Mouse (Mus musculus) left cerebral cortex, adult 2 months (tissue): ENCODE data around the gene Cbx3. TPM values are rescaled to one million over a fixed set of nuclear protein-coding genes. Genes with fewer than 3 reads are reported as not detected.
A peak's percentile ranks its signal among the peaks of the same experiment; 100 is the strongest.
"Not testable (repeated sequence)": the region's sequence is repeated elsewhere in the genome, so short reads cannot be mapped to it uniquely, and the experiment has no call there.

Experiments used
- DNase-seq, 2 experiments: peaks; one replicate each; pipeline ENCODE4 v3.0.0; 2021 to 2022; ENCODE audit warnings: low spot score in 2 of 2, mixed read lengths in 1 of 2; ENCODE audit errors: extremely low spot score in 1 of 2
- H3K27ac ChIP-seq: fragments of 200-600 bp; 2 replicates; pipeline ENCODE4 v1.8.1; 2022
- H3K4me3 ChIP-seq: fragments of 200-600 bp; 2 replicates; pipeline ENCODE4 v1.8.1; 2022
- CTCF ChIP-seq: fragments of 200-600 bp; IDR thresholded peaks from 2 replicates; pipeline ENCODE4 v1.8.1; 2022; ENCODE audit warnings: antibody characterized with exemption, mild to moderate bottlenecking, moderate library complexity
- intact Hi-C: fragments of 180-260 bp; cut with DNase I; formaldehyde crosslinking; loops from one replicate; pipeline ENCODE4 v1.15.1; 2025
- total RNA-seq, 2 experiments: library from RNA; stranded (reverse); gene quantifications; 2 replicates each; pipeline ENCODE4 v1.2.3; 2021

Cbx3 gene
- total RNA-seq, 2 experiments from 2014 or later: 121 to 128 TPM

DNA sequence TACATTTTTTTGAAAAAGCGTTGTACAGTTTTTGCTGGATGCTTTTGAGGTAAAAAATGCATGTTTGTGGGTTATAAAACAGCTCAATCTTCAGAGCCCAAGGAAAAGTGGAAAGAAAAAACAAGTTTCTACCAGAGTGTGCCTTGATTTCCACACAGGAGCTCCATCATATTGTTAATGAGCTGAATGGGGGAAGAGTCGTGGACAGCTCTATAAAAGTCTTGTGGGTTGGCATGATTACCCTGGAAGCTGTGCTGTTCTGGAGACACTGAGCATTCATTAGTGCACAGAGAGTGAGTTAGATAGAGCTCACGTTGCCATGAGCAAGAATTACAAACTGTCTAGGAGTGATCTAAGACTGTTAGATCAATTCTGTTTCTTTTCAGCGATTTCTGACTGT lies 2.1 kb downstream of the Cbx3 start:
- no peak for DNase-seq

DNA sequence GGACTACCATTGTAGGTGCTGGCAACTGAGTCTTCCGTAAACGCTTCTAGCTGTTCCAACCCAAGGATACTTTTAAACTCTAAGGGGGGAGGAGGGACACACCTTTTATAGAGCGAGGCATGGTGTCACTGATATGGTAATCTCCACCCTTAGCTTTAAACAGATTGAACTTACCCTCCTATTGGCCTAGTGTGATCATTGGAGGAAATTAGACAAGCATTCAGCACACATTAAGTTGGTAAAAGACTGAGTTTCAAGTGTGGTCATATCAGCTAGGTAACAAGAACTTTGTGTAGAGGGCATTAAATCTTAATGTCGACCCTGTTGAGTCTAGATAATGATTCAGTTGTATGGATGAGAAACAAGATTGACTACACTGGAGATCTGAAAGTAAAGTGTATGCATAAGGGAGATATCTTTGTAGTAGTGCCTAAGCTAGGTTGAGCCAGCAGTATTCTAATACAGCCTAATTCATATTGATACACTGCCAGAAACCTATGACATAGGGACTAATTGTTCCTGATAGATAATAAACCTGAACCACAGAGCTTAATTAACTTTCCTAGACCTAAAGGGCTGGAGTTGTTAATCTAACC lies 9.1 kb downstream of the Cbx3 start:
- intact Hi-C loops: no loop called here
- no peak overlapping the region for H3K4me3 ChIP-seq
- no peak for TF ChIP-seq CTCF
- H3K27ac ChIP-seq: no peak overlapping the region
- no peak for DNase-seq

More for the DNA sequence above, 2.1 kb downstream of the Cbx3 start:
- TF ChIP-seq CTCF: no peak
- Histone ChIP-seq H3K27ac (no peak overlapping the region), H3K4me3 (peak overlapping the region; percentile 99)
- intact Hi-C loops: loop anchor here (2.0 to 5.0 kb wide), 4 partner anchors 37 to 385 kb away; partner anchors contain the start of gene Snx10

DNA sequence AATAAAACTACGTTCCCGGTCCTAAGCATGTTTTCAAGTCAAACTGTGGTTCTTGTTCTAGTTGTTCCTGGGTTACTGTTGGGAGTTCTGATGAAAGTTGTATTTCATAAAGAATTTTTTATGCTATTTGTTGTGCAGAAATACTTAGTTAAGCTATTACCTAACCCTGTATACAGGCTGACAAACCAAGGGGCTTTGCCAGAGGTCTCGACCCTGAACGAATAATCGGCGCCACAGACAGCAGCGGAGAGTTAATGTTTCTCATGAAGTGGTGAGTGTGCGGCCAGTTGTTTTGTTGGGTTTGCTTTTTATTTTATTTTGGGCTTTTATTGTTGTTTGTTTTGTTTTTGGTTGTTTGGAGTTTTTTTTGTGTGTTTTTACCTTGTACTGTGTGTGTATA lies 11.4 kb downstream of the Cbx3 start:
- H3K4me3 ChIP-seq: no peak overlapping the region

DNA sequence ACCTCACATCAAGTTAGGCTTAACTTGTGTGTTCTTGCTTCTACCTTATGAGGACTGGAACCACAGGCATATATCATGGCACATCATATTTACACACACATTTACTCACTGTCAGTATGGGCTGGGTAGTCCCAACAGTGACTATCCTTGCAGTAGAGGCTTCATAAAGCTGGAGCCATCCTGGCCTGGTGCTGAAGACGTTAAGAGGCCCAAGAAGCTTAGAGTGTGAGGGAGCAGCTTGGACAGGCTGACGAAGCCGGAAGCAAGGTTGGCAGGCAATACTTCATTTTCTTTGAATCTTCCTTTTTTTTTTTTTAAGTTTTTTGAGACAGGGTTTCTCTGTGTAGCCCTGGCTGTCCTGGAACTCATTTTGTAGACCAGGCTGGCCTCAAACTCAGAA lies 13.7 kb downstream of the Cbx3 start:
- DNase-seq: no peak
- TF ChIP-seq CTCF: no peak
- Histone ChIP-seq H3K27ac (no peak overlapping the region), H3K4me3 (no peak overlapping the region)
- intact Hi-C loops: no loop called here

More for the DNA sequence above, 11.4 kb downstream of the Cbx3 start:
- DNase-seq: no peak
- H3K27ac ChIP-seq: no peak overlapping the region
- TF ChIP-seq CTCF: no peak
- intact Hi-C loops: no loop called here

DNA sequence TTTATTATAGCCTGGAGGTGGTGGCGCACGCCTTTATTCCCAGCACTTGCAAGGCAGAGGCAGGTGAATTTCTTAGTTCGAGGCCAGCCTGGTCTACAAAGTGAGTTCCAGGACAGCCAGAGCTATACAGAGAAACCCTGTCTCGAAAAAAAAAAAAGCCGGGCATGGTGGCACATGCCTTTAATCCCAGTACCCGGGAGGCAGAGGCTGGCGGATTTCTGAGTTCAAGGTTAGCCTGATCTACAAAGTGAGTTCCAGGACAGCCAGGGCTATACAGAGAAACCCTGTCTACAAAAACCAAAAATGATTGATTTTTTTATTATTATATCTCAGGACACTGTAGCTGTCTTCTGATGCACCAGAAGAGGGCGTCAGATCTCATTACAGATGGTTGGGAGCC lies 14.4 kb downstream of the Cbx3 start:
- intact Hi-C loops, H3K27ac ChIP-seq, DNase-seq, H3K4me3 ChIP-seq: not testable (repeated sequence)
- TF ChIP-seq CTCF: peak; percentile 26

DNA sequence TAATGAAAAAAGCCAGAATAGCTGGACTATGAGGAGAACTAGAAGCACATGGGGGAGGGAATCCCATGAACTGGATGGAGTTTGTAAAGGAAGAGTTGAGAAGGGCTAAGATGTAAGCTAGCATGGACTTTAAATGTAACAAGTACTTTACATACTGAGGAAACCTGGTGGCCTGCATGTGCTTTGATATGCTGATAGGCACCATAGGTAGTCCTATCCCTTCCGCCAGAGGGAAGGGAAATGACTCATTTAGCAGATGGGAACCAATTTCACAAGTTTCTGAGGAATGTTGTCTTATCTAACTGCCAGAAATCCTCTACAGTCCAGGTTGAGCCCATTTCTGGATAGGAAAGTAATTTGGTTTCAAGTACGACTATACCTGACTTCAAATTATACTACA lies 15.5 kb downstream of the Cbx3 start:
- Histone ChIP-seq H3K4me3 (no peak overlapping the region), H3K27ac (no peak overlapping the region)
- intact Hi-C loops: no loop called here
- no peak for TF ChIP-seq CTCF
- no peak for DNase-seq

DNA sequence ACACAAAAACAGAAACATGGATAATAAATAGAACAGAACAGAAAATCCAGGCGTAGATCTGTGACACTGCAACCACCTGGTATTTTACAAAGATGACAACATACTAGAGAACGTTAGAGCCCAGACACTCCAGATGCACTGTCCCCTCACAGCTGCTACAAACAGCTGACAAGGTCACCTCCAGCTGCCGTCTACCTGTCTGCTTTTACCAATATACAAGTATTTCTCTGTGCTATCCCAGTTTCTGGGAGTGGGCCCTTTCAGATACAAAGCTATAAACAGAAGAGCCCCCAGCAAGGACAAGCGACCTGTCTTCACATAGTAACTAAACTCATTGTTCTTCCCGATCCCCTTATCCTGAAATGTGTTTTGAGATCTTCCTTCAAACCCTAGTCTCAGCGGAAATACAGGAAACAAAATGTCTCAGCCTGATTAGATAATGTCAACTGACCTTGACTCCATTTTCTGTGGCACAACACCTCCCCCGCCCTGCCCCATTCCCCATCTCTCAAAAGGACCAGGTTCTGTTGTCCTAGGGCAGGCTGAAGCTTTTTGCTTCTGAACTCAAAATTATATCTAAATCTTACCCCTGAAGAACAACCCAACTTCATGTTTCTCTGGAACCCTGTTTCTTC lies 16.0 kb downstream of the Cbx3 start:
- DNase-seq: no peak
- TF ChIP-seq CTCF: no peak
- H3K27ac ChIP-seq: no peak overlapping the region
- intact Hi-C loops: no loop called here
- no peak overlapping the region for H3K4me3 ChIP-seq

DNA sequence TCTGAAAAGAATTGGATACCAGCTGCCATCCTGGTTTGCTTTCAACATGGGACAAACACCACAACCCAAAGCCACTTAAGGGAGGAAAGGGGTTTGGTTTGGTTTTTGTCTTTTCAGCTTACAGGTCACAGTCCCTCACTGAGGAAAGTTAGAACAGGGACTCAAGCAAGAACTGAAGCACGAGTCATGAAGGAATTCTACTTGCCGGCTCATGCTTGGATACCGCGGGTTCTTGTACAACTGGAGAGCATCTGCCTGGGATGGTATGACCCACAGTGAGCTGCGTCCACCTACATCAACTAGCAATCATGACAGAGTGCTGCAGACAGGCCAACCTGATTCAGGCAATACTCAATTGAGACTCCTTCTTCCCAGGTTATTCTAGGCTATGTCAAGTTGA lies 16.6 kb downstream of the Cbx3 start:
- intact Hi-C loops: no loop called here
- no peak for TF ChIP-seq CTCF
- Histone ChIP-seq H3K4me3 (no peak overlapping the region), H3K27ac (no peak overlapping the region)
- DNase-seq: no peak

DNA sequence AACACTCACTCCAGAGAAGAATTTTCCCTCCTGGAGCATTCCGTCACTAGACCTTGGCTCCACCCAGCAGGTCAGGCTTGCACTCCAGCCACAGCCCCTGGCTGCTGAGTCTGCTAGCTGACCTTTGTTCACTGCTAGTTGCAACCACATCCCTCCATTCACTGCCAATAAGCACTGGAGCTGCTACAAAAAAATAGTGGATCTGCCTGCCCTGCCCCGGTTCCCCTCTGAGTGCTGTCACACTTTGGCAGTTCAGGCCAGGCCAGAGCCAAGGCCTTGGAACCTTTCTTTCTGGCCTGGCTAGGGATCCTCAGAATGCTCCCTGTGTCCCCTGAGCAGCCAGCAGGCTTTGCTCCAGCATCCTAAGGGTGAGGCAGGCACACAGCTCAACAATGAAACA lies 19.6 kb downstream of the Cbx3 start:
- intact Hi-C loops: no loop called here
- H3K4me3 ChIP-seq: no peak overlapping the region
- TF ChIP-seq CTCF: no peak
- H3K27ac ChIP-seq: no peak overlapping the region
- no peak for DNase-seq

DNA sequence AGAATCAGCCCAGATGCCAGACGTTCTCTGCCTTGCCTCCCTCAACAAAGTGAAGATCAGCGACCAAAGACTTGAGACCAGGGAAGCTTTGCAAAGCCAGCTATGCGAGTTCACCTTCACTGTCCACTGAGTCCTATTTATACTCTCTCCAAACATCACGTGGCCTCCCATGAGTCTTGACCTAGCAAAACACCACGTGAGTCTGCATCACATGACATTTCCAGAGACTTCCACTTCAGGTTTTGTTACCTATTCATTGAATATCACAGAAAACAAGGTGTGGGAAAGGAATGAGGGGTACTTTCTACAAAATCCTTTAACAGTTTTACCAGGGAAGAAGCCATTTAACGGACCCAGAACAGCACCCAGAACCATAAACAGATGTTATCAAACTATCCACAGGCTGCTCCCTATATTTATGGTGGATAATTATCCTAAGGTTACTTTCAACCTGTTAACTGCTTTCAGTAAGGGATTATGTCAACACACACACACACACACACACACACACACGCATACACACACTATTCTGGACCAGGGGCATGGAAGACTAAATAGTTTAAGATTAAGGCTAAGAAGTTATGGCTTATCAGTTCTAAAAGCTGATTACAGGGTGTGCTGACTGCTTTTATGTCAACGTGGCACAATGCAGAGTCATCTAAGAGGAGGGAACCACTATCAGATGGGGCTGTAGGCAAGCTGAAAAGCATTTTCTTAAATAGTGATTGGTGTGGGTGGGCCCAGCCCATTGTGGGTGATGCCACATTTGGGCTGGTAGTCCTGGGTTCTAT lies 27.4 kb downstream of the Cbx3 start:
- intact Hi-C loops: no loop called here
- no peak for DNase-seq

DNA sequence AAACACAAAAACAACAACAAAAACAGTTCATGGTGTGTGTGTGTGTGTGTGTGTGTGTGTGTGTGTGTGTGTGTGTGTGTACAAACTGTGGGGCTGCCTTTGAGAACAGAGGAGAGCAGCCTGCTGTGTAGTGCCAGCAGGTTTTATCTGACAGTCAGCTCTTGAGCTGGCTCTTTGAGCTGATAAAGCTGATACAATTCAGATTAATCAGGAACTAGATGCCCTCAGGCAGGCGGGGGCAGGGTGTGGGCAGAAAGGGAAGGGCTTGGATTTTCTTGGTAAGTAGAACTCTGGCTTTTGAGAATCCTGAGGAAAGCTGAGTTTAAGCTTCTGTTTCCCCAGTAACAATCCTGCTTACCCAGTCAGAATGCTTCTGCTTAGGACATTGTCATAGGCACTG lies 35.5 kb downstream of the Cbx3 start:
- TF ChIP-seq CTCF: no peak
- H3K27ac ChIP-seq: no peak overlapping the region
- H3K4me3 ChIP-seq: no peak overlapping the region
- intact Hi-C loops: no loop called here
- DNase-seq: no peak

More for the DNA sequence above, 27.4 kb downstream of the Cbx3 start:
- no peak overlapping the region for H3K27ac ChIP-seq
- no peak overlapping the region for H3K4me3 ChIP-seq
- no peak for TF ChIP-seq CTCF

DNA sequence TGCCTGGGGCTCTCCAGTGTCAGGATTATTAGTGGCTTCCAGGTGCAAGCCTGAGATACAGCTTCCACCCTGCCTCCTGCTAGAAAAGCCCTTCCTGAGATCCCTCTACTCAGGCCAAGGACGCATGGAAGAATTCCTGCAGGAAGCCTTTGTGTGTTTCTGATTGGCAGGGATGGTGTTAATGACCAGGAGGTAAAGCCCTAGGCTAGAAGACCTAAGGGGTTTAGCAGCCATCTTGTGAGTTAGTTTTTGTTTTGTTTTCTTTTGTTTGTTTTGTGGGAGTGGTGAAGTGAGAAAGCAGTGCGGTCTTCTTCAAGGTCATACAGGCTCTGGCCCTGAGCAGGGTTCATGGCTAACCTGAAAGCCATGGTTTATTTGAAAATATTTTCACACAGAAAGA lies 37.4 kb downstream of the Cbx3 start:
- no peak for DNase-seq
- no peak for TF ChIP-seq CTCF
- H3K27ac ChIP-seq: no peak overlapping the region
- no peak overlapping the region for H3K4me3 ChIP-seq
- intact Hi-C loops: no loop called here
